Mouse (Mus musculus): Measurements from ENCODE around the gene Olfr1509. TPM values are rescaled to one million over a fixed set of nuclear protein-coding genes. Genes with fewer than 3 reads are reported as not detected.
"Not testable (repeated sequence)": the region's sequence is repeated elsewhere in the genome, so short reads cannot be mapped to it uniquely, and the experiment has no call there.

The Olfr1509 gene
- polyA plus RNA-seq (2014; fragmentation: Nextera tagmentation; extraction: Ambion mirVana), result not detected in 2 replicates

DNA sequence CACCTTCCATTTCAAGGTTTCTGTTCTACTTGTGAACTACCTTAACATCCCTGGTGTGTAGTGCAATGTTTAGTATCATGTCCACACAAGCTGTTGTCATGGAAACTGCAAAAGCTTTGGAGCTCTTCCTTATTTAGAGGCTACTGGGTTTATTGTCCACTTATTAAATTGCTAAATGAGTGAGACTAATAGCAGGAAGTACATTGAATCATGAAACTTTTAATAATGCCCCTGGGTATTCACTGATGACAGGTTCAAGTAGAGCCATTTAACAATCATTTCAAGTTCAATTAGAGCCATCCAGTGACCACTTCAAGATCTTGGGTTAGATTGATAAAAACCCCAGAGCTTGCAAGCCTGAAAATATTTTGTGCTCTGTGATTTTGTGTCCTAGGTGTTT, at the start of gene Olfr1509:
TSS of gene Olfr1509 (plus strand) at position 301 of the 400 bp plus-strand sequence.
- ATAC-seq (ENCODE audit: insufficient read depth, low FRiP score, low TSS enrichment) (no peak), DNase-seq (ENCODE audit: low spot score) (no peak)
- Histone ChIP-seq H3K4me1 (ENCODE audit: control insufficient read depth, insufficient read depth, low read length) (no peaks in the 10 kb centered on the region), H3K36me3 (ENCODE audit: control insufficient read depth, insufficient read depth, low read length) (no peaks in the 10 kb centered on the region), H3K9ac (ENCODE audit: low read length) (no peak within 1 kb of the TSS), H3K9me3 (ENCODE audit: control insufficient read depth, low read length) (no peaks in the 10 kb centered on the region), H3K4me3 (ENCODE audit: low read depth, low read length) (no peak within 1 kb of the TSS), H3K4me2 (ENCODE audit: low read depth) (no peak within 1 kb of the TSS), H3K27ac (ENCODE audit: low read depth, low read length) (no peak within 1 kb of the TSS), H3K27me3 (ENCODE audit: control insufficient read depth, insufficient read depth, low read length) (no peaks in the 10 kb centered on the region)

GRCm38 (mm10) chr14:52397279-52397678, 45.5 kb upstream of the Olfr1509 start, which contains the start of gene Olfr1511:
Gene Olfr1511, minus strand, starts transcription at chr14:52397379.
- Histone ChIP-seq H3K36me3 (ENCODE audit: control insufficient read depth, insufficient read depth, low read length) (no peaks in the 10 kb centered on the region), H3K27ac (ENCODE audit: low read depth, low read length) (no peak within 1 kb of the TSS), H3K27me3 (ENCODE audit: control insufficient read depth, insufficient read depth, low read length) (no peaks in the 10 kb centered on the region), H3K9me3 (ENCODE audit: control insufficient read depth, low read length) (no peaks in the 10 kb centered on the region), H3K4me1 (ENCODE audit: control insufficient read depth, insufficient read depth, low read length) (no peaks in the 10 kb centered on the region), H3K4me2 (ENCODE audit: low read depth) (no peak within 1 kb of the TSS), H3K4me3 (ENCODE audit: low read depth, low read length) (no peak within 1 kb of the TSS), H3K9ac (ENCODE audit: low read length) (no peak within 1 kb of the TSS)
- WGBS, result 86% methylated on average over 4 of the region's 4 CpGs
- DNase-seq (ENCODE audit: low spot score) (no peak), ATAC-seq (ENCODE audit: insufficient read depth, low FRiP score, low TSS enrichment) (no peak)

- DNase-seq (ENCODE audit: low spot score); ATAC-seq (ENCODE audit: insufficient read depth, low FRiP score, low TSS enrichment); H3K27me3 ChIP-seq (ENCODE audit: control insufficient read depth, insufficient read depth, low read length); H3K9ac ChIP-seq (ENCODE audit: low read length); H3K27ac ChIP-seq (ENCODE audit: low read depth, low read length); H3K9me3 ChIP-seq (ENCODE audit: control insufficient read depth, low read length); H3K4me1 ChIP-seq (ENCODE audit: control insufficient read depth, insufficient read depth, low read length); H3K36me3 ChIP-seq (ENCODE audit: control insufficient read depth, insufficient read depth, low read length); H3K4me2 ChIP-seq (ENCODE audit: low read depth); H3K4me3 ChIP-seq (ENCODE audit: low read depth, low read length): not testable (repeated sequence)
- 85% methylated on average over 7 of the region's 10 CpGs for WGBS
Measured at GRCm38 (mm10) chr14:52410142-52410919, 32.5 kb upstream of the Olfr1509 start.

DNA sequence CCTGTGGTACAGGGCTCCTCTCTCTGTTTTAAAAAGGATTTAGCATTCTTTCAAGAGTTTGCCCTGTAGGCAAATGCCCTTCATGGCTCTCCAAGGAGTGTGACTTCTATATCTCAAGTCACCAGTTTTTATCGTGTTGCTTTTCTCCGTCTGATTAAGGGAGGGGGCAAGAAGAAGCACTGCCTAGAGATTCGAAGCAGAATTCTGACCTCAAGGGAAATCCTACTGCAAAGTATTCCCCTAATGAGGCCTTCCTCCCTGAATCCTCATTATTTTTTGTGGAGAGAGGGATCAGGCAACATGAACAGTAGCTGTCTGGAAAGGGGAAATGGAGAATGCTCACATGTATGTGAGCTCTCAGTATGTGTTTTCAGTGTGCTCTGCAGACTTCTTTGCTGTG, 28.5 kb upstream of the Olfr1509 start, which contains the start of gene Olfr1510:
TSS of gene Olfr1510 (minus strand) at position 101 of the 400 bp plus-strand sequence.
- Histone ChIP-seq H3K27me3 (ENCODE audit: control insufficient read depth, insufficient read depth, low read length) (no peaks in the 10 kb centered on the region), H3K36me3 (ENCODE audit: control insufficient read depth, insufficient read depth, low read length) (no peaks in the 10 kb centered on the region), H3K27ac (ENCODE audit: low read depth, low read length) (no peak within 1 kb of the TSS), H3K4me1 (ENCODE audit: control insufficient read depth, insufficient read depth, low read length) (no peaks in the 10 kb centered on the region), H3K9me3 (ENCODE audit: control insufficient read depth, low read length) (no peaks in the 10 kb centered on the region), H3K4me2 (ENCODE audit: low read depth) (no peak within 1 kb of the TSS), H3K9ac (ENCODE audit: low read length) (no peak within 1 kb of the TSS), H3K4me3 (ENCODE audit: low read depth, low read length) (no peak within 1 kb of the TSS)
- DNase-seq (ENCODE audit: low spot score) (no peak), ATAC-seq (ENCODE audit: insufficient read depth, low FRiP score, low TSS enrichment) (no peak)
- 90% methylated on average over 3 of the region's 3 CpGs for WGBS

GRCm38 (mm10) chr14:52427686-52428085, 15.1 kb upstream of the Olfr1509 start:
- no peak for ATAC-seq (ENCODE audit: insufficient read depth, low FRiP score, low TSS enrichment)

GRCm38 (mm10) chr14:52451138-52451537, 8.3 kb downstream of the Olfr1509 start:
- Histone ChIP-seq H3K9ac (ENCODE audit: low read length) (no peak overlapping the region), H3K27me3 (ENCODE audit: control insufficient read depth, insufficient read depth, low read length) (no peaks in the 10 kb centered on the region), H3K9me3 (ENCODE audit: control insufficient read depth, low read length) (no peaks in the 10 kb centered on the region), H3K4me2 (ENCODE audit: low read depth) (no peak overlapping the region), H3K4me1 (ENCODE audit: control insufficient read depth, insufficient read depth, low read length) (no peaks in the 10 kb centered on the region), H3K4me3 (ENCODE audit: low read depth, low read length) (no peak overlapping the region), H3K27ac (ENCODE audit: low read depth, low read length) (no peak overlapping the region), H3K36me3 (ENCODE audit: control insufficient read depth, insufficient read depth, low read length) (no peaks in the 10 kb centered on the region)
- no peak for ATAC-seq (ENCODE audit: insufficient read depth, low FRiP score, low TSS enrichment)
- DNase-seq (ENCODE audit: low spot score), result no peak
- 86% methylated on average over 8 of the region's 8 CpGs for WGBS

More at GRCm38 (mm10) chr14:52427686-52428085, 15.1 kb upstream of the Olfr1509 start:
- Histone ChIP-seq H3K27ac (ENCODE audit: low read depth, low read length) (no peak overlapping the region), H3K9ac (ENCODE audit: low read length) (no peak overlapping the region), H3K4me2 (ENCODE audit: low read depth) (no peak overlapping the region), H3K4me1 (ENCODE audit: control insufficient read depth, insufficient read depth, low read length) (no peaks in the 10 kb centered on the region), H3K27me3 (ENCODE audit: control insufficient read depth, insufficient read depth, low read length) (no peaks in the 10 kb centered on the region), H3K36me3 (ENCODE audit: control insufficient read depth, insufficient read depth, low read length) (no peaks in the 10 kb centered on the region), H3K4me3 (ENCODE audit: low read depth, low read length) (no peak overlapping the region), H3K9me3 (ENCODE audit: control insufficient read depth, low read length) (no peaks in the 10 kb centered on the region)
- no peak for DNase-seq (ENCODE audit: low spot score)
- 97% methylated on average over 1 of the region's 1 CpGs for WGBS

- Histone ChIP-seq H3K27me3 (ENCODE audit: control insufficient read depth, insufficient read depth, low read length) (no peaks in the 10 kb centered on the region), H3K4me1 (ENCODE audit: control insufficient read depth, insufficient read depth, low read length) (no peaks in the 10 kb centered on the region), H3K27ac (ENCODE audit: low read depth, low read length) (no peak overlapping the region), H3K4me2 (ENCODE audit: low read depth) (no peak overlapping the region), H3K9ac (ENCODE audit: low read length) (no peak overlapping the region), H3K9me3 (ENCODE audit: control insufficient read depth, low read length) (no peaks in the 10 kb centered on the region), H3K4me3 (ENCODE audit: low read depth, low read length) (no peak overlapping the region), H3K36me3 (ENCODE audit: control insufficient read depth, insufficient read depth, low read length) (no peaks in the 10 kb centered on the region)
- DNase-seq (ENCODE audit: low spot score), result no peak
- no peak for ATAC-seq (ENCODE audit: insufficient read depth, low FRiP score, low TSS enrichment)
Measured at GRCm38 (mm10) chr14:52461928-52462327, 19.1 kb downstream of the Olfr1509 start.

DNA sequence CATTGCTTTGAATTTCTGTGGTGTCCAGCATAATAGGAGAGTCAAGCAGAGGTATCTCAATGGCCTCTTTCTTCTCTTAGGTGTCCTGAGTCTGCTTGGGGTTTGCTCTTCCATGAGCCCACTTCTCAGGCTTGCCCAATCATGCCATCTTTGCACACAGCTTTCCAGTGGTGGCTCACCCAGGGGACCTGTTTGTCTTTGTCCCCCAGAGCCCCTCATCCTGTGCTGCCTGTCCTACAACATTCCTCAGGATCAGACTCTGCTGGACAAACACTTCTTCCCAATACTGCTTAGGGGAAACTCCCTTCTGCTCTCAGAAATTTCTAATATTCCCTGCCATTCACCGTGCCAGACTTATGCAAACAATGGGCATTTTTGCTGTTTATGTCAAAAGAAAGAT, 22.9 kb downstream of the Olfr1509 start:
- no peaks in the 10 kb centered on the region for H3K36me3 ChIP-seq (ENCODE audit: control insufficient read depth, insufficient read depth, low read length)
- no peak for DNase-seq (ENCODE audit: low spot score)
- 73% methylated on average over 1 of the region's 1 CpGs for WGBS
- H3K27me3 ChIP-seq (ENCODE audit: control insufficient read depth, insufficient read depth, low read length), result no peaks in the 10 kb centered on the region
- no peak overlapping the region for H3K9ac ChIP-seq (ENCODE audit: low read length)
- no peak overlapping the region for H3K4me3 ChIP-seq (ENCODE audit: low read depth, low read length)
- H3K4me1 ChIP-seq (ENCODE audit: control insufficient read depth, insufficient read depth, low read length), result no peaks in the 10 kb centered on the region
- ATAC-seq (ENCODE audit: insufficient read depth, low FRiP score, low TSS enrichment), result no peak
- no peak overlapping the region for H3K4me2 ChIP-seq (ENCODE audit: low read depth)
- H3K27ac ChIP-seq (ENCODE audit: low read depth, low read length), result no peak overlapping the region
- no peaks in the 10 kb centered on the region for H3K9me3 ChIP-seq (ENCODE audit: control insufficient read depth, low read length)

- DNase-seq (ENCODE audit: low spot score), result no peak
- no peak within 1 kb of the TSS for H3K4me2 ChIP-seq (ENCODE audit: low read depth)
- 56% methylated on average over 2 of the region's 2 CpGs for WGBS
- no peak within 1 kb of the TSS for H3K27ac ChIP-seq (ENCODE audit: low read depth, low read length)
- H3K27me3 ChIP-seq (ENCODE audit: control insufficient read depth, insufficient read depth, low read length), result no peaks in the 10 kb centered on the region
- ATAC-seq (ENCODE audit: insufficient read depth, low FRiP score, low TSS enrichment), result no peak; the same call in 1 of the 2 replicates
- no peaks in the 10 kb centered on the region for H3K4me1 ChIP-seq (ENCODE audit: control insufficient read depth, insufficient read depth, low read length)
- H3K36me3 ChIP-seq (ENCODE audit: control insufficient read depth, insufficient read depth, low read length), result no peaks in the 10 kb centered on the region
- H3K9me3 ChIP-seq (ENCODE audit: control insufficient read depth, low read length), result no peaks in the 10 kb centered on the region
- no peak within 1 kb of the TSS for H3K9ac ChIP-seq (ENCODE audit: low read length)
- H3K4me3 ChIP-seq (ENCODE audit: low read depth, low read length), result no peak within 1 kb of the TSS
Measured at GRCm38 (mm10) chr14:52467395-52467794, 24.6 kb downstream of the Olfr1509 start, which contains the start of gene Olfr1508. Gene Olfr1508, minus strand, starts transcription at chr14:52467495.

Measured in neural tube, embryonic 11.5 days (tissue).